Mouse (Mus musculus): ENCODE measurements around the gene Evx2.
A peak's percentile ranks its signal among the peaks of the same experiment; 100 is the strongest.

Evx2 gene

DNA sequence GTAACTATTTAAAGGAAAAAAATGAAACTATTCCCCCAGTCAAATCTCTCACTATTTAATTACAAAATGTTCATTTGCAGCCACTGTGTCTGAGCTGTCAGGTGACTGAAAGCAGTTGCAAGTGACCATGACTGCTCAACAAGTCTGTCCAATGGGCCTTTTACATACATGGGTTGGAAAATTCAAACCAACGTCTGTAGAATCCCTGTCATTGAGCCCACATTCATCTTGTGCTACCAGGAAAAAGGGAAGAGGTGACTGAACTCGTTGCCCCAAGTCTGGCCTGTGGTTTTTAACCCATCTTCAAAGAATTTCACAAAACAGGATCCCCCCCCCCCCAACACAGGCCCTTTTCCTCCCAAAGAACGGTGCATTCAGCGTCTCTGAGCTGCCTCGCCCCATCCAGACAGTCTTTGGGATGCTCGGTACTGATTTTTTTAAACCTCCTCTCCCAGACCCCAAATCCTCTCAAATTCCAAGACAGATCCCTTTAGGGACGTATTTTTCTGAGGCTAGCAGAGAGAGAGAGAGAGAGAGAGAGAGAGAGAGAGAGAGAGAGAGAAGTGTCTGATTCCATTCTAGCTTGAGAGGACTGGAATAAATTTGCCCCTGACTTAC lies 36.6 kb upstream of the Evx2 start:
- DNase-seq (ENCODE audit: low spot score in 2 of 2): no peak

DNA sequence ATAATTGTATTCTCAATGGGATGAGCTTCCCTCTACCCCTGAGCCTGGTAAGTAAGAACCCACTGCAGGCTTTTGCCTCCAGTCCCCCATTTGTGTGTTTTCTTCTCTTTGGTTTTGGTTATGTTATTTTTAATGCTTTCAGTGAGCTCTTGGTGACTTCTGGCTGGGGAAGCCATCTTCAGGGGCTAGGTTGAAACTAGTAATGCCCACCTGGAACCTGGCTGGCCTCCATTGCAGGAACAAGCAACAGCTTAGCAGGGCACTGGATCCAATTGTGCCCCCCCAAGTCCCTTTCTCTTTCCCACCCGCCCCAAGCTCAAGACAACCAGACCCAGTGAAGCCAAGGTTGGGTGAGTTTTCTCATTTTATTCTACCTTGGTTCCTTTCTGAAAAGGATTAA lies 36.0 kb upstream of the Evx2 start:
- DNase-seq (ENCODE audit: low spot score in 2 of 2): no peak

DNA sequence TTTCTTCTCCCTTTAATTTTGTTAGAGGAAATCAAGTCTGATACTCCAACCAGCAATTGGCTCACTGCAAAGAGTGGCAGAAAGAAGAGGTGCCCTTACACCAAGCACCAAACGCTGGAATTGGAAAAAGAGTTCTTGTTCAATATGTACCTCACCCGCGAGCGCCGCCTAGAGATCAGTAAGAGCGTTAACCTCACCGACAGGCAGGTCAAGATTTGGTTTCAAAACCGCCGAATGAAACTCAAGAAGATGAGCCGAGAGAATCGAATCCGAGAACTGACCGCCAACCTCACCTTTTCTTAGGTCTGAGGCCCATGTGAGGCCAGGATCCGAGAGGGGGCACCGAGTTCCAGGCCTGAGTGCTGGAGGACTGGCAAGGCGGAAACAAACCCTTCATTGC lies 34.7 kb upstream of the Evx2 start:
- DNase-seq (ENCODE audit: low spot score in 2 of 2): no peak

DNA sequence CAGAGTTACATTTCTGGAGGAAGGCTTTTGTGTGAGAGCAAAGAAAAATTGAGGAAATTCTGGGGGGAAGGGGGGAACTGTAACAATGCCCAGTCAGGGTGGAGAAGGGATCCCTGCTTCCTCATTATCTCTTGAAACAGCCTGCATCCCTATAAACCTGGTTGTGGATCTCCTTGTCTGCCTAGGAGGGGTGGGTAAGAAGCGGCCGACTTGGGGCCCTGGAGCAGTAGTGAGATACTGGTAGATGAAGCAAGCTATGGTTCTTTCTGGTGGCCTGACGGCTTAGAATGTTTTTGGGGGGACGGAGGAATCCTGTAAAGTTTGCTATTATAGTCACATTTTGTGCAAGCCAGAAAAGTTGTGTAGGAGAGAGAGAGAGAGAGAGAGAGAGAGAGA lies 34.1 kb upstream of the Evx2 start:
- DNase-seq (ENCODE audit: low spot score in 2 of 2): no peak

DNA sequence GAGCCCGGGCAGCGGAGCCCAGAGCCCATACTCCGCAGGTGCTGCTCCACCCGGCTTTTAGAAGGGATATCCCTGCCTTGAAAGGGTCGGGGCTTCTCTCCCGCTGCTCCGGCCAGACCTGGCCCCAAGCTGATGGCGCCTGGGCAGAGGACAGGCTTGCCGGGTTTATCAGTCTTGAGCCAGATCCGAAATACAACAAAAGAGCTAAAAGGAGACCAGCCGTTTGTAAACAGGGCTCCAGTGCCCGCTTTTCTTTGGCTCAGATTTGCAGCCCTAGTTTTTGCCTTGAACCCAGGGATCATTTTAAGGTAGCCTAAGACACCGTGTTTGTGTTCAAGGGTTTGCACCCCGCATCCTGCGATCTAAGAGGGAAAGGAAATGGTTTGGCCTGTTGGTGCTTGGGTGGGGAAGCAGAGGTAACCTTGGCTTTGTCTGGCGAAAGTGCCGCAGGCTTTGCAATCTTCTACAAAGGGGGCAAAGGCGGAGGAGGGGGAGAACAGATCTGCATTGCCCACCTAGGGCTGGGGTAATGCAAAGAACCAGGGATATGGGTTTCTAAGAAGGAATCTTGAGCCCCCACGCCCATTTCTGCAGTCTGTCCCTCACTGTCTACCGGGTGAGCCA lies 33.6 kb upstream of the Evx2 start:
- no peak for DNase-seq (ENCODE audit: low spot score in 2 of 2)

DNA sequence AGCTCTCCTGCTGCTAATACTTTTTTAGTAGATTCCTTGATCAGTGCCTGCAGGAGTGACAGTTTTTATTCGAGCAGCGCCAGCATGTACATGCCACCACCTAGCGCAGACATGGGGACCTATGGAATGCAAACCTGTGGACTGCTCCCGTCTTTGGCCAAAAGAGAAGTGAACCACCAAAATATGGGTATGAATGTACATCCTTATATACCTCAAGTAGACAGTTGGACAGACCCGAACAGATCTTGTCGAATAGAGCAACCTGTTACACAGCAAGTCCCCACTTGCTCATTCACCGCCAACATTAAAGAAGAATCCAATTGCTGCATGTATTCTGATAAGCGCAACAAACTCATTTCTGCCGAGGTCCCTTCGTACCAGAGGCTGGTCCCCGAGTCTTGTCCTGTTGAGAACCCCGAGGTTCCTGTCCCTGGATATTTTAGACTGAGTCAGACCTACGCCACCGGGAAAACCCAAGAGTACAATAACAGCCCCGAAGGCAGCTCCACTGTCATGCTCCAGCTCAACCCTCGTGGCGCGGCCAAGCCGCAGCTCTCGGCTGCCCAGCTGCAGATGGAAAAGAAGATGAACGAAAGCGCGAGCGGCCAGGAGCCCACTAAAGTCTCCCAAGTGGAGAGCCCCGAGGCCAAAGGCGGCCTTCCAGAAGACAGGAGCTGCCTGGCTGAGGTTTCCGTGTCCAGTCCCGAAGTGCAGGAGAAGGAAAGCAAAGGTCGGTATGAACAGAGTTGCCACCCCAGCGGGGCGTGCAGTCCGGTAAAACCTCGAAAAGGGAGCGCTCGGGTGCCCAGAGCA lies 32.8 kb upstream of the Evx2 start:
- DNase-seq (ENCODE audit: low spot score in 2 of 2): no peak

DNA sequence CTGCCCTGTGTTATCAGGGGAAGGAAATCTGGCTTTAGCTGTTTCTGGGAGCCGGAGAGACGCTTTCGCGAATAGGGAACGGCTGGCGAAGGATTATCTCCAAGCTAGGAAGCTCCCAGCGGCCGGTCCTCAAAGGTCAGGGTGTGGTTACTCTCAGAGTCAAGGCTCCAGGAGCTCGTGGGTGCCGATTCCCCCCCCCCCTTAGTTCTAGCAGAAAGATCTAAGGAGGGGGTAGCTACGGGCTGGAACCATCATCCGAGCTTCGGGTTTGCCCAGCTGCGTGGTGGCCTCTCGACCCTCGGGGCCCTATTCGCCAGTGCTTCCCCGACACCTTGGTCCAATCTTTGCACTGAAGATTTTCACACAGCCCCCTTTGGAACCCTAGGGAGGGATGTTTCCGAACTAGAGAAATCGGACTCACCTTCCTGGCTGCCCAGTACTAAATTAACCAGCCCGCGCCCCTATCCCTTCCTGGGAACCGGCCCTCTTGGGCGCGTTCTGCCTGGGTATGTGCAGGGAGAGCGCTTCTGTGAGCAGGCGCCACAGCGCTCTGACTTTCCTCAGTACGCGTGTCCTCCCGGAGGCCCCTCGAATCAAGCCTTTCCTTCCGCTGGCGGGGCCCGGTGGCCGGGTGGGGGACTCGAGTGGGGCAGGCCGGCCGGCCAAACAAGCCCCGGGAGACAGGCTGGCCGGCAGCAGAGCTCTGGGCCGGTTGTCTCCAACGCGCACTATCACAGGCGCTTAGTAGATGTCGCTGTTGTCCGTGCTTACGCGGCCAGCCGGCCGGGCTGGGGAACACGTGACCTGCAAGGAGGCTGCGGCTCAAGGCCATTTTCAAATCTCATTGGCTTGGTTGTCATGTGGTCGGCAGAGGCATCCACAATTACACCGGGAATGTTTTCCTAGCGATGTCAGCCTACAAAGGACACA lies 31.9 kb upstream of the Evx2 start, which contains the start of gene Hoxd10:
Gene Hoxd10, plus strand, starts transcription at position 903 of the 930 bp plus-strand sequence.
- no peak for DNase-seq (ENCODE audit: low spot score in 2 of 2)

DNA sequence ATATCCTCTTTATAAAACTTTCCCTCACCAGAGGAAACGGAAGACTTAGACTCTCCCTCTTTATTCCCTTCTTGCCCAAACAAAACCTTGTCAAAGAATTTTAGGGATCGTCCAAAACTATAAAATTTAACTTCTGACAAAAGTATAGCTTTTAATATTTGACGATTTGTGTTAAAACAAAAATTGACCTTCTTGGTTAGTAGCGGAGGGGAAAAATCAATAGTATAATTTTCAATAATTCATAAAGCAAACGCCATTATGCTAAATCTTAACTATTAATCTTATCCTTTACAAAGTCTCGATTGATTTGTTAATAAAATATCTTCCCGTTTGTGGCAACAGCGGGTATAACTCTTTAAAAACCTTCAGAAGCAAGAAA lies 31.0 kb upstream of the Evx2 start:
- DNase-seq (ENCODE audit: low spot score in 2 of 2): no peak

DNA sequence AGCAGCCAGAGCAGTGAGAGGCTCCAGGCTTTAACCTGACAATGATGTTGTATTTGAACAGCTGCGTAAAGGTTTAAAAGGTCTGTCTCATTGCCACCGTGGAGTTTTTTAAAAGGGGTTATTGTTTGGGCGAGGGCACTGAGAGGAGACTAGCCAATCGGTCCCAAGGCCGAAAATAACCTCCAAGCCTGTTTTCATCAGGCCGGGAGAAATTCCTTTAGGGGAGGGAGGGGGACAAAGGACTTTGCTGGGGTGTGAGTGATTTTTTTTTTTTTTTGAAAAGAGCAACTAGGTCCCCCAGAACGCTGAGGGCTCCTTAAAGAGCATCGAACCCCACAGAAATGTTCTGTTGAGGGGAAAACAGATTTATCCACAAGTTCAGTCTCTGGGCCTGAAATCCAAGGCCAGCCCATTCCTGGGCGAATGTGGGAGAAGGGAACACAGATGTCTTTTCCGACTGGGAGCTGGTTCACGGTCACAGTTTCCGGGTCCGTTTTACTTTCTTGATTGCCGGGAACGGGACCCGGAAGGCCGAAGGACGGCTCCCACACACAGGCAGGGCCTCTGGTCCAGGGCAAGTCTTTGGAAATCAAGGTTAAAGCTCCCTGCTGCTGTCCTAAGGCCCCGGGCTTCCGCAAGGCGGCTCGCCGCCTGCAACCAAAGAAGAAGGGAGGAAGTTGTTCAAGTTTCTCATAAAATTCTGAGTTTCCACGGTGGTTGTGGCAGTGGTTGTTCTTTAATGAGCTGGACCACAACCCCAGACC lies 30.4 kb upstream of the Evx2 start:
- DNase-seq (ENCODE audit: low spot score in 2 of 2): no peak

DNA sequence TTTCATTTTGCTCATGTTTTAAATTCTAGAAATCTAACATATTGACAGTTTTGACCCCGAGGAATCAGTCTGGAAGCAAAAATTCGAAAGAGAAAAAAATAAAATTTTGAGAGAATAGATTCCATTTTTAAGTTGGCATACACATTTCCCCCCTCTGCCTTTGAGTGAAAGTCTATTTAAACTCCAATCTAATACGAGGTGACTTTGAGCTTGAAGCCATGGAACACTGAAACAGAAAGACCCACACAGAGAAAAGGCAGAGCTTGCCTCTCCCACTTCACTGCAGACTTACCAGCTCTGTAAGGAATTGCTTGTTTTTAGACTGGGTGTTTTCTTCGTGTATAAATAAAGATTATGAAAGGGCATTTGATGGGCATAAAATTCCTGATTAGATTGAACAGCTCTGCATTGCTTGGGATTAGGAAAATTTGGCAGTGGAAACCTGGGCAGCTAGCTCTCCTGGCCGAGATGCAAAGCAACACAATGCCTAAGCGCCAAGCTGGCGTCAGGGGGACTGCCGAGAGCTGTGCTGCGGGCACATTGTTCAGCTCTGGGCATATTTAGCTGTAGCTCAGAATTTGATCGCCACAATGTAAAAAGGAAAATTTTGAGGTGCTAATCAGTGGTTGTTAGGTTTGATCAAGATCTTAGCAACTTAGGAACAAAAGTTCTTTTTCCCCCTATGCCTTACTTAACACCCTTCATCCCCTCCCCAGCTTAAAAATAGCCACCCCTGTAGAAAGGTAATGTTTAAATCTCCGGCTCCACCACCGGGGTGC lies 29.6 kb upstream of the Evx2 start:
- DNase-seq (ENCODE audit: low spot score in 2 of 2): no peak

DNA sequence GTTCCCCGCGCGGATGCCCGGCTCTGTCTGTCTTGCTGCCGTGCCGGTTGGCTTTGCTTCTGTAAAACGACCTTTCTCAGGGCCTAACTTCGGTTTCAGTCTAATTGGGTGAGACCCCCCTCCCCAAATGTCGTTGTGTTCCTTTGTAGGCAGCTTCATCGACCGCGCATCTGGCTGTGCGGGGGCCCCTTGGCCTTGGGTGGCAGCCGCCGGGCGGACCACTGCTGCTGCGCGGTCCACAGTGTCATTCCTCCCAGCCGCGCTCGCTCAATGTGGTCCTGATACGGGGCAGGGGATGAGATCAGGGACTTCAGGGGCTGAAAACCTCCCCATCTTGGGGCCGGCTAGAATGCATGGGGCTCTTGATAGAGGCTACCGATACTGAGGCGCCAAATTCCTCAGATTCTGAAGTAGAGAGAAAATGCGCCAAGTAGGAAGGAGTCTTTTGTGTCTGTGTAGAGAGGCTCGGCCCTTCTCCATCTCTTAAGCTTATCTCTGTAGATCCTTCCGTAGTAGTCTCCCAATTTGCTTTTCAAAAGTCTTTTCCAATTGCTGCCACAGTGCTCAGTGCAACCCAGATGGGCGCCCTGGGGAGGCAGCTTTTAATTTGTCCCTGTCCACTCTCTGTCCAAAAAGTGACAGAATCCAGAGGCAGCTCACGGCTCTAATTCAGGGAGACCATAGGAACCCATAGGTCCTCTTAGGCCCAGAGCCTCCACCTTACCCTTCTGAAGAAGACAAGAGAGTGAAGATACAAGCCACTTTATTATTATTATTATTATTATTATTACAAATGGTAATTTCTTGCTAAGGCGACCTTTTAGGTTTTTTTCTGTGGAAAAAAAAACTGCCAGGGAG lies 28.6 kb upstream of the Evx2 start:
- DNase-seq (ENCODE audit: low spot score in 2 of 2): no peak

DNA sequence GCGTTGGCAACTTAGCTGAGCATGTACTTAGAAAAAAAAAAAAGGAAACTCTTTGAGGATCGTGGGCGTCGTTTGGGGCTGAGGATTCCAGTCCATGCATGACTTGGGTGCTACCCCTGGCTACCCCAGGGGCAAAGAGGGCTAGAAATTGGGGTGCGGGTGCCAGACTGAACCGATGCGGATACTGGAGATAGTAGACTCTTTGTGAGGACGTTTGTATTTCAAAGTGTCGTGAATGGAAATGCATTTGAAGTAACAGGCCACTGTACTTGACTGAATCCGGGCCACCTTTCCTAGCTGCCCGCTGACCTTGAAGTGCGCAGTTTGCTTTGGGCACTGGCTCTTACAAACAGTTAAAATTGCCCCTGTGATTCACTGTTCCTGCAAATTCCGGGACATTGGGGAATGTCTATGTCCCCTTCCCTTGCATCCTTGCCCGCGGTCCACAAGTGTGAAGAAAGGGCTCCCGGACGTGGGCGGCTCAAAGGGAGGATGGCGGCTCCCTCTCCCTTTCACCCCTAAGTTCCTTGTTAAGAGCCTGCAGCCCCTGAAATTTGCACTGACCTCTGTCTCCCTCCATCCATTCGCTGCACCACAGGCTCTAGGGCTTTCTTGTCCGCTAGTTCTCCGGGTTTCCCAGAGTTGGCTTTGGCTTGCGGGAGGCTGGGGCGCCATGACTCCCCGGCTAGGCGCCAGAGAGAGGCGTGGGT lies 27.8 kb upstream of the Evx2 start:
- DNase-seq (ENCODE audit: low spot score in 2 of 2): no peak

DNA sequence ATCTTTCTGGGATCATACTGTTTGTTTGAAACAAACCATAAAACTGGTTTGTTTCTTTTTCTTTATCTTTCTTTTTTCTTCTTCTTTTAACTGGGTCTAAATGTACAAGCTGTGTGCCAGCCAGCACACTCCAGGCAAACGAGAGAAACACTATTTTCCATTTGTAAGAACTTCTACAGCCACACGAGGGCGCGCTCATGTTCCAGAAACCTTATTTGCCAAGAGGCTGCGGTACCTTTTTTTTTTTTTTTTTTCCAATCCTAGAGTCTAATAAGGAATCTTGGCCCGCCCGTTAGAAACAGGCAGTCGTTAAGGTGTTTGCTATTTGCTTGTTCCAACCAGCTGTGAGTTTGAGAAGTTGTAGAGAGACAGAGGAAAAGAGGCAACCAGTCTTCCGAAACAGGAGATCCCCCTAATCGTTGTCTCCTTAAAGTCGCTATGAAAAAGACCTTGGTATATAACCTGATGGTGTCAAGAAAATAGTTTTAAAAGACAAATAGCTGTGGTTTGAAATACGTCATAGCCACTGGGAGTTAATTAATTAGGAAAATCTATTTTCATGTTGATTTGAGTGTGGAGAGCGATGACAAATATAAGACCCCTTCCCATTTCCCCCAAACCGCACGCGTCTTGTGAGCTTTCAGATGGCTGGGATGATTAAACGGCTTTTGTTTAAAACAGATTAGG lies 27.1 kb upstream of the Evx2 start:
- DNase-seq (ENCODE audit: low spot score in 2 of 2): peak in 1 of 2 experiments; percentile 47

DNA sequence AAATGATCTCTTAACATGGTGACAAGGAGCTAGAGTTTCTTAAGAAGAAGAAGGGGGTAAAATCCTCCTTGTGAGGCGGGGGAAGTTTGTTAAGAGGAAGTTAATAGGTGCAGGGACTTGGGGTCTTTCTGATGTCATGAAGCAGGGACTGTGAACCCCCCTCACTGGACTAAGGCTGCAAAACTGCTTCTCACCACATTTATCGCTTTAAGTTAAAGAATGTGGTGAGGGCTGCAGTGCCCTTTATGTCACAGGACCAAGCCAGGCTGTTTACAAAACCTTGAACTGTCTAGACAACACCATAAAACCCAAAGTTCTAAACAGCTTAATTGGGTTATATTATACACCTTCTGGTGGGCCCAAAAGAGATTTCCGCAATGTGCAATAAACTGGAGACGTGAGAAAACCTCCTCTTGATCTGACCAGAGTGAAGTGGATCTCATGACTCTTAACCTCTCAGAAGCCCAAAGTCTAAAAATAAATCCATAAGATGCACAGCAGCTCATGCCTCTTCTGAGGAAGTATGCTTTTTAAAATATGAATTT lies 25.8 kb upstream of the Evx2 start:
- DNase-seq (ENCODE audit: low spot score in 2 of 2): no peak

DNA sequence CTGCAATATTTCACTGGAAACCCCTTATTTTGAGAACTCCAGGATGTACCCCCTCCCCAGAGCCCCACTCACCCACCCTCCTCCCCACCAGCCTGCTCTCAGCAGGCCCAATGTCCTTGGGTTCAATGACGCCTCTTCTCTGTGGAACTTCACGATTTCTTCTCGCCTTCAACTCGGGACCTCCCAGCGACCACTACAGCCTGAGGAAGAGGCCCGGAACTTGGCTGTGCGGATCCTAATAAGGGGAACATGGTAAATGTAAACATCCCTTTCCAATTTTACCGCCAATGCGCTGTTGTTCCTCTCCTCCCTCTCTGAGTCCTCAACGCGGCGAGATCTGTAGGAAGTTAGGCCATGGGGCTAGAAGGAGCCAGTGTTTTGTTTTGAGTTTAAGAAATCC lies 24.7 kb upstream of the Evx2 start:
- DNase-seq (ENCODE audit: low spot score in 2 of 2): no peak

DNA sequence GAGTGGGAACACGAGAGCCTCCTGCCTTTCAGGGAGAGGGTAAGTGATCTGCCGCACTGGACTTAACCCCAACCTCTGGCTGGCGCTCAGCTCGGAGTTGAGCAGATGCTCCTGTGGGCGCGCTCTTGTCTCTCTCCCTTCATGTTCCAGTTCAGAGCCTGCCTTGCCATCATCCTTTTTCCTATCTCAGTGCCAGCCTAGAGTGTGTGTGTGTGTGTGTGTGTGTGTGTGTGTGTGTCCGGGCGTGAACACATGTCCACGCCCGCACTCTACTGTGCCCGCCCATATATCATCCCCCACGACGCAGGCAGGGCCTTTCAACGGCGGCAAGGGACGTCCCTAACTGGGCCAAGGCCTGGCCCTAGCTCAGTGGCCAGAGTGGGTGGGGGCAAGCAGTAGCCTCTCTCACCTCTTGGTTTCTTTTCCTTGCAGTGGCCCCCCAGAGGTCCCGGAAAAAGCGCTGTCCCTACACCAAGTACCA lies 24.2 kb upstream of the Evx2 start:
- DNase-seq (ENCODE audit: low spot score in 2 of 2): no peak

DNA sequence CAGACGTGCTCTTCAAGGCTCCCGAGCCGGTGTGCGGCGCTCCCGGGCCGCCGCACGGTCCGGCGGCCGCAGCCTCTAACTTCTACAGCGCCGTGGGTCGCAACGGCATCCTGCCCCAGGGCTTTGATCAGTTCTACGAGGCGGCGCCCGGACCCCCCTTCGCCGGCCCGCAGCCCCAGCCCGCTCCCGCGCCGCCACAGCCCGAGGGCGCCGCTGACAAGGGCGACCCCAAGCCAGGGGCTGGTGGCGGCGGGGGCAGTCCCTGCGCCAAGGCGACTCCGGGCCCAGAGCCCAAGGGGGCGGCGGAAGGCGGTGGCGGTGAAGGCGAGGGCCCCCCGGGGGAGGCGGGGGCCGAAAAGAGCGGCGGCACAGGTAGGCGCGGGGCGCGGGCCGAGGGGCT lies 23.4 kb upstream of the Evx2 start:
- DNase-seq (ENCODE audit: low spot score in 2 of 2): no peak

Measured in heart, adult 9 months (tissue).